Mouse (Mus musculus) myocyte (in vitro differentiated cells): ENCODE results near the gene Arhgef19.

Source experiments
- CEBPB ChIP-seq: IDR thresholded peaks from 2 replicates; pipeline ENCODE4 v1.6.1; 2011; ENCODE audit warnings: mild to moderate bottlenecking, moderate library complexity; ENCODE audit not compliant: poor library complexity, insufficient read depth, severe bottlenecking
- E2F4 ChIP-seq: IDR thresholded peaks from one replicate; pipeline ENCODE4 v1.6.1; 2011; ENCODE audit warnings: mild to moderate bottlenecking, control low read depth, moderate library complexity; ENCODE audit not compliant: insufficient read depth
- MAX ChIP-seq: IDR thresholded peaks from one replicate; pipeline ENCODE4 v1.6.1; 2011; ENCODE audit warnings: low read depth, mild to moderate bottlenecking, control low read depth
- MYOD1 ChIP-seq, 3 experiments: IDR thresholded peaks; one replicate each; pipeline ENCODE4 v1.6.1; 2011; ENCODE audit warnings: control low read depth in 2 of 3, low read depth in 2 of 3, mild to moderate bottlenecking in 2 of 3, moderate library complexity in 1 of 3; ENCODE audit not compliant: insufficient read length in 2 of 3, control insufficient read depth in 1 of 3
- MYOG ChIP-seq, 3 experiments: IDR thresholded peaks; one replicate each; pipeline ENCODE4 v1.6.1; 2011; ENCODE audit warnings: control low read depth in 2 of 3, low read depth in 2 of 3, mild to moderate bottlenecking in 2 of 3; ENCODE audit not compliant: insufficient read length in 2 of 3, control insufficient read depth in 1 of 3, insufficient read depth in 1 of 3
- POLR2A ChIP-seq: IDR thresholded peaks from one replicate; pipeline ENCODE4 v1.6.1; 2011; ENCODE audit warnings: low read depth, mild to moderate bottlenecking, control low read depth, moderate library complexity; ENCODE audit not compliant: insufficient read length
- POLR2AphosphoS2 ChIP-seq: IDR thresholded peaks from one replicate; pipeline ENCODE4 v1.6.1; 2011; ENCODE audit warnings: low read depth, control low read depth; ENCODE audit not compliant: insufficient read length
- REST ChIP-seq: IDR thresholded peaks from one replicate; pipeline ENCODE4 v1.6.1; 2011; ENCODE audit warnings: mild to moderate bottlenecking, control low read depth, moderate library complexity; ENCODE audit not compliant: insufficient read depth, insufficient read length
- TCF12 ChIP-seq: IDR thresholded peaks from one replicate; pipeline ENCODE4 v1.6.1; 2011; ENCODE audit warnings: mild to moderate bottlenecking, control low read depth; ENCODE audit not compliant: poor library complexity, insufficient read depth, severe bottlenecking
- USF1 ChIP-seq: IDR thresholded peaks from one replicate; pipeline ENCODE4 v1.6.1; 2011; ENCODE audit warnings: low read depth, mild to moderate bottlenecking, control low read depth, moderate library complexity

GRCm38 (mm10) chr4:141273296-141273695 lies 34.0 kb downstream of the Arhgef19 start:
- TF ChIP-seq TCF12 (no peak), REST (no peak), POLR2A (peak; percentile 91), USF1 (no peak), MAX (no peak), MYOD1 (IDR thresholded peaks at IDR 0.05; ENCODE audit: control insufficient read depth in 1 of 3, insufficient read length in 2 of 3, low read depth in 2 of 3) (peak in 2 of 3 experiments; percentile 77 to 94), CEBPB (no peak), MYOG (IDR thresholded peaks at IDR 0.05; ENCODE audit: control insufficient read depth in 1 of 3, insufficient read depth in 1 of 3, insufficient read length in 2 of 3, low read depth in 2 of 3) (peak; percentile 20 to 94 (median 80)), POLR2AphosphoS2 (peak; percentile 85), E2F4 (no peak)
